Mouse (Mus musculus): ENCODE data around the gene Ropn1l. TPM values are rescaled to one million over a fixed set of nuclear protein-coding genes. Genes with fewer than 3 reads are reported as not detected.

The Ropn1l gene
- 2.1 and 3.2 TPM in 2 replicates for polyA plus RNA-seq (2014; fragmentation: Nextera tagmentation; extraction: Ambion mirVana)

DNA sequence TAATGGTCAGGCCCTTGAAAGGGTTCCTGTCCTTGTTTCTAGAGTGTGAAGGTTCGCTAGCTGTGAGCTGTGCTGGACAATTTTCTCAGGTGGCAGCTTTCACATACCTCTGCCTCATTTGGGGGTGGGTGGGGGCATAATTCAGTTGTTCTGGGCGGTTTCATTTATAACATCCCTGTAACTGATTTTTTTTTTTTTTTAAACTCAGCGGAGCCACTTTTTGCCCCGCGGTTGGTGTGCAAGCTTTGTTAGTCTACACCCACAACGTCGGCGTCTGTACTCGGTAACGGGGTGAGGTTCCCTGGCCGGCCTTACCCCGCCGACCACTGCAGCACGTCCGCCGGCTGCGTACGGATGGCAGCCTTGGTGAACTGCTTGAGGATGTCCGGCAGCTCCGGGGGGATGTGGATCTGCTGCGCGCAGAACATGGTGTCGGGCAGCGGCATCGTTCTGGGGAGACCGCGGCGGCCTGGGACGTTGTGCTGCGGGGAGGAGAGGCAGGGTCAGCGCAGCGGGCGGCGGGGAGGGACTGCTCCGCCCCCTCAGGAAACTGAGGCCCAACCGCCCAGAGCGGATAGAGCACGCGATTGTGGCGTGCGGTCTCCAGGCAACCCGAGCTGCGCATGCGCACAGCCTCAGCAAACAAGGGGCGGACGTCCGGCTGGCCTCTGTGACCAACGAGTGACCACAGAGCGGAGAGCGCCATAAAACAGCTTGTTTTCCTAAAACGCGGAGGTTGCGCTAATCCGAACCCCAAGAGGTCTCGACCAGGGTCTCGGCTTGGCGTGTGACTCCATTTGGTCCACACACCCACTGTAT, at the start of gene Ropn1l:
TSS of gene Ropn1l (minus strand) at position 640 of the 819 bp plus-strand sequence.
- H3K36me3 ChIP-seq (ENCODE audit: control insufficient read depth, insufficient read depth, low read length), result peaks cover 21% of the 10 kb centered on the region; the same call in 1 of the 2 replicates
- H3K27me3 ChIP-seq (replicated peaks; ENCODE audit: control insufficient read depth, insufficient read depth, low read length), result no peaks in the 10 kb centered on the region
- H3K9ac ChIP-seq (ENCODE audit: low read length), result peak within 1 kb of the TSS; percentile 71
- WGBS, result 1% methylated on average over 57 of the region's 57 CpGs
- H3K4me1 ChIP-seq (ENCODE audit: control insufficient read depth, insufficient read depth, low read length), result peaks cover 2% of the 10 kb centered on the region; the same call in 1 of the 2 replicates
- H3K4me3 ChIP-seq (ENCODE audit: low read depth, low read length), result peak within 1 kb of the TSS; percentile 56
- peak within 1 kb of the TSS; percentile 83 for H3K4me2 ChIP-seq (ENCODE audit: low read length)
- DNase-seq (ENCODE audit: low spot score) (peak; percentile 93), ATAC-seq (peak; percentile 94)
- no peaks in the 10 kb centered on the region for H3K9me3 ChIP-seq (replicated peaks; ENCODE audit: control insufficient read depth, low read length)
- H3K27ac ChIP-seq (ENCODE audit: low read depth, low read length), result peak within 1 kb of the TSS; percentile 58

DNA sequence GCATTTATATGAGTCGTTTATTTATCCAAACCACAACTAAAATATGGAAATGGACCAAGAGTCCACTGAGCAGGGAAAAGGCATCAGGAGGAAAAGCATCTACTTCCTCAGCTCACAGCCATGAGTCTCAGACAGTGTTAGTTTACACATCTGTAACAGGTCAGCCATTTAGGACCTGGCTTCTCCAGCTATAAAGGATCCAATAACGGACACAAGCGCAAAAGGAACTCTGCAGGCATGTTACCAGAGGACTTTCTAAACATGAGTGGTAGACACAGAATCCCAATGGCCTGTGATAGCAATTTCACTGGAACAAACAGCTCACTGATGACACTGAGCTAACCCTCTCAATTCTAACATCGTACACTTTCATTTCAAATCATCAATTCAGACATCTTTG, 49.5 kb upstream of the Ropn1l start:
- no peak overlapping the region for H3K4me2 ChIP-seq (ENCODE audit: low read length)
- ATAC-seq (no peak), DNase-seq (ENCODE audit: low spot score) (no peak)
- H3K36me3 ChIP-seq (ENCODE audit: control insufficient read depth, insufficient read depth, low read length), result peaks cover 32% of the 10 kb centered on the region
- H3K4me3 ChIP-seq (ENCODE audit: low read depth, low read length), result no peak overlapping the region
- H3K4me1 ChIP-seq (ENCODE audit: control insufficient read depth, insufficient read depth, low read length), result no peaks in the 10 kb centered on the region
- no peaks in the 10 kb centered on the region for H3K9me3 ChIP-seq (replicated peaks; ENCODE audit: control insufficient read depth, low read length)
- no peak overlapping the region for H3K27ac ChIP-seq (ENCODE audit: low read depth, low read length)
- no peak overlapping the region for H3K9ac ChIP-seq (ENCODE audit: low read length)
- H3K27me3 ChIP-seq (replicated peaks; ENCODE audit: control insufficient read depth, insufficient read depth, low read length), result no peaks in the 10 kb centered on the region
- 94% methylated on average over 4 of the region's 4 CpGs for WGBS

DNA sequence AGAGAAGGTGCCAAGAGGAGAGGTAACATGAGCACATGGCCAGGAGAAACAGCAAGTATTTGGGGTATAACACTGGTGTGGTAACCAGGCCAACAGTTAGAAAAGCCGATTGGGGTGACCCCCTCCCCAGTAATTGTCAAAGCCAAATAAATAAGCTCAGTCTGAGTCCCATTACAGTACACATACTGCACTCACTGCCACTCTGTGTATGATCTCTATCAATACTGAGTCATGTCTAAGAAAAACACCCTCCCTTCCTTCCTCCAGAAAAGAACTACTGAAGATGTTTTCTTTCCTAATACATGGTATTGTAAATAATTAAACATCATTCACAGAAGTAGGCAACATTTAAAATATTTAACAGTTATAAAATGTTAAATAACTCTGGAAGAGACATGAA, 48.8 kb upstream of the Ropn1l start:
- WGBS, result 96% methylated on average over 1 of the region's 1 CpGs
- H3K4me2 ChIP-seq (ENCODE audit: low read length), result no peak overlapping the region
- H3K27me3 ChIP-seq (replicated peaks; ENCODE audit: control insufficient read depth, insufficient read depth, low read length), result no peaks in the 10 kb centered on the region
- H3K27ac ChIP-seq (ENCODE audit: low read depth, low read length), result no peak overlapping the region
- no peak overlapping the region for H3K9ac ChIP-seq (ENCODE audit: low read length)
- peaks cover 39% of the 10 kb centered on the region for H3K36me3 ChIP-seq (ENCODE audit: control insufficient read depth, insufficient read depth, low read length)
- H3K9me3 ChIP-seq (replicated peaks; ENCODE audit: control insufficient read depth, low read length), result no peaks in the 10 kb centered on the region
- ATAC-seq, result peak; percentile 29; the same call in 1 of the 2 replicates
- H3K4me1 ChIP-seq (ENCODE audit: control insufficient read depth, insufficient read depth, low read length), result no peaks in the 10 kb centered on the region
- DNase-seq (ENCODE audit: low spot score), result no peak
- no peak overlapping the region for H3K4me3 ChIP-seq (ENCODE audit: low read depth, low read length)

DNA sequence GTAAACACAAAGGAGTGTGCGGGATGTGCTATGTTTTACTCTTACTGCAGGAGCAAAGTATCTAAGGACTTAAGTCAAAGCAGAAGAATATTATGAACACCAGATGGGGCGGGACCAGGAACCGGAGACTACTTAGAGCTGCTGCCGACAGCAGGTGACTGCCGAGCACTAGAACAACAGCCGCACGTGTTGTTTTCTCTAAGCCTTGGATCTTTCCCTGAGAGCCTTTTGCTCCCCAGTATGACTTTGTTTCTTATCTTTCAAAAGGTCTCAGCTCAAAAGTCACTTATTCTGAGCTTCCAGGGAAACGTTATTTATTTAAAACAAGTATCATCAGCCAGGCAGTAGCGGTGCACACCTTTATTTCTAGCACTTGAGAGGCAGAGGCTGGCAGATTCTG, 41.3 kb upstream of the Ropn1l start:
- 93% methylated on average over 9 of the region's 9 CpGs for WGBS
- H3K9ac ChIP-seq (ENCODE audit: low read length), result no peak overlapping the region
- no peaks in the 10 kb centered on the region for H3K4me1 ChIP-seq (ENCODE audit: control insufficient read depth, insufficient read depth, low read length)
- no peak overlapping the region for H3K4me3 ChIP-seq (ENCODE audit: low read depth, low read length)
- ATAC-seq (no peak), DNase-seq (ENCODE audit: low spot score) (no peak)
- H3K27me3 ChIP-seq (replicated peaks; ENCODE audit: control insufficient read depth, insufficient read depth, low read length), result no peaks in the 10 kb centered on the region
- H3K9me3 ChIP-seq (replicated peaks; ENCODE audit: control insufficient read depth, low read length), result no peaks in the 10 kb centered on the region
- H3K27ac ChIP-seq (ENCODE audit: low read depth, low read length), result no peak overlapping the region
- H3K4me2 ChIP-seq (ENCODE audit: low read length), result no peak overlapping the region
- H3K36me3 ChIP-seq (ENCODE audit: control insufficient read depth, insufficient read depth, low read length), result peaks cover 66% of the 10 kb centered on the region

GRCm38 (mm10) chr15:31494310-31494709, 40.8 kb upstream of the Ropn1l start:
- Histone ChIP-seq H3K4me1 (ENCODE audit: control insufficient read depth, insufficient read depth, low read length) (no peaks in the 10 kb centered on the region), H3K9ac (ENCODE audit: low read length) (no peak overlapping the region), H3K27me3 (replicated peaks; ENCODE audit: control insufficient read depth, insufficient read depth, low read length) (no peaks in the 10 kb centered on the region), H3K9me3 (replicated peaks; ENCODE audit: control insufficient read depth, low read length) (no peaks in the 10 kb centered on the region), H3K4me2 (ENCODE audit: low read length) (no peak overlapping the region), H3K36me3 (ENCODE audit: control insufficient read depth, insufficient read depth, low read length) (peaks cover 68% of the 10 kb centered on the region), H3K27ac (ENCODE audit: low read depth, low read length) (no peak overlapping the region), H3K4me3 (ENCODE audit: low read depth, low read length) (no peak overlapping the region)
- ATAC-seq (no peak), DNase-seq (ENCODE audit: low spot score) (no peak)
- WGBS, result 76% methylated on average over 3 of the region's 3 CpGs

DNA sequence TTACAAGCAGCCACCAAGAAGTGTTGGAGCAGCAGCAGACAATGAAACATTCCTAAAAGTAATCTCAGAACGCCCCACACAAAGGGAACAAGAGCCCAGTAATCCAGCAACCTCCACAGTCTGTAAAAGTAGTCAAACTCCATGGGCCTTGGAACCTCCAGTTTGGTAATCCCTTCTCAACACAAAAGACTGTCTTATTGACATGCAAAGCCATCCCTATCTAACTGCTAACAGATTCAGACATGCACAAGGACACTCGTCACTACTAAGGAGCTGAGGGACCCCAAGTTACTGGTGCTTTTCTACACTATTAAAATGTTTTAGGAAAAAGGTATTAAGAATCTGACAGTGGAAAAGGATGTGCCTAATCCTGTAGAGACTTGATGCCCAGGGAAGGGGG, 33.9 kb upstream of the Ropn1l start:
- H3K36me3 ChIP-seq (ENCODE audit: control insufficient read depth, insufficient read depth, low read length), result peaks cover 58% of the 10 kb centered on the region
- WGBS, result 15% methylated on average over 2 of the region's 2 CpGs
- H3K9ac ChIP-seq (ENCODE audit: low read length), result no peak overlapping the region
- no peaks in the 10 kb centered on the region for H3K9me3 ChIP-seq (replicated peaks; ENCODE audit: control insufficient read depth, low read length)
- no peaks in the 10 kb centered on the region for H3K27me3 ChIP-seq (replicated peaks; ENCODE audit: control insufficient read depth, insufficient read depth, low read length)
- DNase-seq (ENCODE audit: low spot score) (peak; percentile 22), ATAC-seq (no peak)
- no peak overlapping the region for H3K4me3 ChIP-seq (ENCODE audit: low read depth, low read length)
- no peaks in the 10 kb centered on the region for H3K4me1 ChIP-seq (ENCODE audit: control insufficient read depth, insufficient read depth, low read length)
- H3K4me2 ChIP-seq (ENCODE audit: low read length), result no peak overlapping the region
- H3K27ac ChIP-seq (ENCODE audit: low read depth, low read length), result no peak overlapping the region

GRCm38 (mm10) chr15:31476678-31477077, 23.1 kb upstream of the Ropn1l start:
- ATAC-seq (no peak), DNase-seq (ENCODE audit: low spot score) (no peak)
- Histone ChIP-seq H3K4me3 (ENCODE audit: low read depth, low read length) (no peak overlapping the region), H3K4me2 (ENCODE audit: low read length) (no peak overlapping the region), H3K9ac (ENCODE audit: low read length) (no peak overlapping the region), H3K4me1 (ENCODE audit: control insufficient read depth, insufficient read depth, low read length) (no peaks in the 10 kb centered on the region), H3K27me3 (replicated peaks; ENCODE audit: control insufficient read depth, insufficient read depth, low read length) (no peaks in the 10 kb centered on the region), H3K27ac (ENCODE audit: low read depth, low read length) (no peak overlapping the region), H3K9me3 (replicated peaks; ENCODE audit: control insufficient read depth, low read length) (no peaks in the 10 kb centered on the region), H3K36me3 (ENCODE audit: control insufficient read depth, insufficient read depth, low read length) (peaks cover 72% of the 10 kb centered on the region)
- 94% methylated on average over 1 of the region's 1 CpGs for WGBS

DNA sequence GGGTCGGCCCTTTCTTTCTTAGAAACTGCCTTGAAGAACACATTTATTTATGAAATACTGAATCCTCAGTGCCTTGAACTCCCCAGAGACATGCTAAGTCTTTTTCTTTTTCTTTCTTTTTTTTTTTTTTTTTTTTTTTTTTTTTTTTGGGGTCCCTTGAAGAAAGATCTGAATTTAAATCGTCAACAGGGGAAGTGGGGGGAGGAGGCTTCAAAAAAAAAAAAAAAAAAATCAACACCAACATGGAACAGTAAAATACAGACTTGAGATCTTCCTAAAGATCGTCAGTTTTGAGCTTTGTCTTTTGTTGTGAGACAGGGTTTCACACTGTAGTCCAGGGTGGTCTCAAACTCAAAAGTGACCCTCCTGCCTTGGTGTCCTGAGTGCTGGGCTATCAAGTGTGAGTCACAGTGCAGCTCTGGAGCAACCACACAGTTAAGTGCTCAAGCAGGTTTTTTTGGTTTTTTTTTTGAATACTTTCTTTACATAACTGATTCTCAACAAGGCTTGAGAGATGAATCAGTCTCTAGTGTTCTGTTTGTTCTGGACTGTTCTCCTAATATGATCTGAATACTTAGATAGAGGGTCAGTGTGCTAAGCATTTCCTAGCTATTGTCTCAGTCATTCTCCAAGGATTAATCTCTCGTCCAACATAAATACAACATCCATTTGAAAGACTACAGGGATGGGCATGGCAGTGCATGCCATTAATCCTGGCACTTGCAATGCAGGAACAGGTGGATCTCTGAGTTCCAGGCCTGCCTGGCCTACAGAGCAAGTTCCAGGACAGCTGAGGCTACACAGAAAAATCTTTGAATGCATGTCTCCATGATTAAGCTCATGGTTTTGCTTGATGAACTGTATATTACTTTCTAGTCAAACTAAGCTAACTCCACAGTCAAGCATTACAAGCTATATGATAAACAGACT, 19.4 kb upstream of the Ropn1l start:
- H3K9ac ChIP-seq (ENCODE audit: low read length), result no peak overlapping the region
- no peaks in the 10 kb centered on the region for H3K27me3 ChIP-seq (replicated peaks; ENCODE audit: control insufficient read depth, insufficient read depth, low read length)
- H3K4me2 ChIP-seq (ENCODE audit: low read length), result no peak overlapping the region
- no peak for DNase-seq (ENCODE audit: low spot score)
- no peaks in the 10 kb centered on the region for H3K9me3 ChIP-seq (replicated peaks; ENCODE audit: control insufficient read depth, low read length)
- no peaks in the 10 kb centered on the region for H3K4me1 ChIP-seq (ENCODE audit: control insufficient read depth, insufficient read depth, low read length)
- 72% methylated on average over 4 of the region's 4 CpGs for WGBS
- no peak overlapping the region for H3K4me3 ChIP-seq (ENCODE audit: low read depth, low read length)
- ATAC-seq, result no peak
- H3K36me3 ChIP-seq (ENCODE audit: control insufficient read depth, insufficient read depth, low read length), result peaks cover 54% of the 10 kb centered on the region
- H3K27ac ChIP-seq (ENCODE audit: low read depth, low read length), result no peak overlapping the region

Measured in forebrain, embryonic 14.5 days (tissue).